Mouse (Mus musculus) yolk sac, embryonic 10.5 days (tissue): ENCODE data around the gene Lyrm4.
"Not testable (repeated sequence)": the region's sequence is repeated elsewhere in the genome, so short reads cannot be mapped to it uniquely, and the experiment has no call there.

ENCODE experiments used
- DNase-seq: peaks from one replicate; pipeline ENCODE4 v3.0.0-alpha.2; 2017; ENCODE audit warnings: low spot score

The Lyrm4 gene

GRCm38 (mm10) chr13:35994067-35994466, 123.3 kb downstream of the Lyrm4 start:
- DNase-seq, result no peak

GRCm38 (mm10) chr13:35991185-35991584, 126.1 kb downstream of the Lyrm4 start:
- not testable (repeated sequence) for DNase-seq

GRCm38 (mm10) chr13:35989329-35989728, 128.0 kb downstream of the Lyrm4 start:
- DNase-seq, result no peak

- no peak for DNase-seq
Observed at GRCm38 (mm10) chr13:35982985-35983384, 134.3 kb downstream of the Lyrm4 start.

- no peak for DNase-seq
Observed at GRCm38 (mm10) chr13:35980471-35980870, 136.9 kb downstream of the Lyrm4 start.

- no peak for DNase-seq
Observed at GRCm38 (mm10) chr13:35976912-35977311, 140.4 kb downstream of the Lyrm4 start.

- no peak for DNase-seq
Observed at GRCm38 (mm10) chr13:35969829-35970228, 147.5 kb downstream of the Lyrm4 start.

- DNase-seq, result no peak
Observed at GRCm38 (mm10) chr13:35969431-35969721, 147.9 kb downstream of the Lyrm4 start.

GRCm38 (mm10) chr13:35968719-35969430, 148.5 kb downstream of the Lyrm4 start:
- peak; percentile 58 for DNase-seq

GRCm38 (mm10) chr13:35968131-35968718, 149.1 kb downstream of the Lyrm4 start:
- DNase-seq, result peak; percentile 25

- DNase-seq, result no peak
Observed at GRCm38 (mm10) chr13:35967690-35968089, 149.6 kb downstream of the Lyrm4 start.

- DNase-seq, result no peak
Observed at GRCm38 (mm10) chr13:35963583-35963982, 153.7 kb downstream of the Lyrm4 start.

- peak; percentile 9 for DNase-seq
Observed at GRCm38 (mm10) chr13:35959391-35960067, 157.8 kb downstream of the Lyrm4 start.

- DNase-seq, result no peak
Observed at GRCm38 (mm10) chr13:35958539-35958938, 158.8 kb downstream of the Lyrm4 start, which contains the start of gene Ppp1r3g. Gene Ppp1r3g, plus strand, starts transcription at chr13:35958839.

GRCm38 (mm10) chr13:35949814-35950455, 167.4 kb downstream of the Lyrm4 start:
- no peak for DNase-seq

GRCm38 (mm10) chr13:35947354-35948000, 169.8 kb downstream of the Lyrm4 start:
- peak; percentile 45 for DNase-seq

GRCm38 (mm10) chr13:35946659-35947353, 170.5 kb downstream of the Lyrm4 start:
- DNase-seq, result no peak

- DNase-seq, result no peak
Observed at GRCm38 (mm10) chr13:35940934-35941333, 176.4 kb downstream of the Lyrm4 start.

- DNase-seq, result no peak
Observed at GRCm38 (mm10) chr13:35939871-35940665, 177.3 kb downstream of the Lyrm4 start.

- no peak for DNase-seq
Observed at GRCm38 (mm10) chr13:35937991-35938390, 179.3 kb downstream of the Lyrm4 start.
